Mouse (Mus musculus): ENCODE results near the gene Chd5.

- no peak for TF ChIP-seq CTCF (IDR thresholded peaks at IDR 0.05; ENCODE audit: control insufficient read depth, insufficient read depth, insufficient replicate concordance, low read depth, low read length)
- no peak for TF ChIP-seq POLR2A (IDR thresholded peaks at IDR 0.05; ENCODE audit: control insufficient read depth, low read depth, low read length)
Observed at GRCm38 (mm10) chr4:152424341-152424740, 85.9 kb downstream of the Chd5 start.
